16 mouse cellular contexts compared by ENCODE assay signal in the genomic region with DNA sequence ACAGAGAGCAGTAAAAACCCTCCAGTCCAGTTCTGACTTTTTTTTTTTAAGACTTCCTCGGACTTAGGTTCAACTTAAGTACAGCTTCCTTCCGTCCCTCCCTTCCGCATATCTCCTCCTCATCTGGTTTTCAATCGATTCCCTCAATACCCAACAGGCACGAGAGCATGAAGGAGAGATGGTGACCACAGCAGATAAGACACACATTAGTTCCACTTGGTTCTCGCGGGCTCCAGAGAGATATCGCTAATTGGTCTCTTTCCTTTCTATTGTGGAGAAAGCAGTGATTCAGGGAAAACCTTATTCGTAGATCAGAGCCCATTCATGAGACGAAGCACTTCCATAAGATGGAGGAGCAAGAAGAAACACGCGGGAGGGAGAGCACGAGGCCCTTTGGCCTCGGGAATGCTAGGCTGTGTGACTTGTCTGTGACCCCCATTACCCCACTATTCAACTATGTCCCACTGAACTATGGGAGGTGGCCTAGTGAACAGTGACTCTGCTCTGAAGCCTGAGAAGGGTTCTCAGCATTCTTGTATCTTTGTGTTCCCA.
DNase-seq lines count a peak whose midpoint lies in the region; ATAC-seq and TF ChIP-seq lines count a peak whose summit lies in the region.
"Had no signal": no experiment of that assay in that cellular context is flagged by ENCODE, and none has a peak within 500 bp of the region (broad histone marks: within the 10 kb centered on the region; RNA-seq: fewer than 3 reads in every experiment).

No protein-coding gene starts in this region.

- H3K4me1 ChIP-seq in heart, embryonic 13.5 days, result peaks cover 36% of the 10 kb centered on the region
- H3K4me1 ChIP-seq in lung, postnatal 0 days (ENCODE audit: insufficient read depth, low read depth, low read length), result peaks cover 6% of the 10 kb centered on the region; the same call in 1 of the 2 replicates
- H3K4me1 ChIP-seq in liver, embryonic 14.5 days (replicated peaks; ENCODE audit: control insufficient read depth in 2 of 2, insufficient read depth in 2 of 2, low read length in 1 of 2), result peaks cover 38 to 52% of the 10 kb centered on the region in 2 experiments

- no peak for DNase-seq in heart, postnatal 4 days
- DNase-seq in lung, postnatal 0 days (ENCODE audit: low spot score), result no peak
- DNase-seq in lung, postnatal 14 days, result no peak
- DNase-seq in liver, embryonic 14.5 days (ENCODE audit: low read depth in 3 of 3, low spot score in 3 of 3), result no peak
- DNase-seq in natural killer cell, adult 2 months (ENCODE audit: low spot score in 2 of 2), result no peak
- DNase-seq in adrenal gland, adult (ENCODE audit: inconsistent age in 2 of 2, low spot score in 1 of 2), result no peak
- DNase-seq in left cerebral cortex, postnatal 36 days (ENCODE audit: low spot score in 2 of 2), result no peak
- DNase-seq: adrenal gland, postnatal 14 days; cerebellum, adult 9-10 months; embryo, embryonic 11 days; midbrain, embryonic 14.5 days had no signal

- H3K27ac ChIP-seq in heart, embryonic 13.5 days (replicated peaks), result 0 out of 2 replicates have a peak overlapping the region, but pooled peaks have one; percentile 34
- peak overlapping the region; percentile 38; the same call in 1 of the 2 replicates for H3K27ac ChIP-seq in lung, postnatal 0 days (ENCODE audit: low read length)
- no peak overlapping the region for H3K27ac ChIP-seq in liver, embryonic 14.5 days
- H3K27ac ChIP-seq: forebrain, embryonic 15.5 days; hindbrain, embryonic 14.5 days; left cerebral cortex, adult 2 months; limb, embryonic 13.5 days had no signal

- H3K9me3 ChIP-seq in heart, embryonic 13.5 days, result no peaks in the 10 kb centered on the region
- H3K9me3 ChIP-seq in lung, postnatal 0 days (ENCODE audit: low read length), result no peaks in the 10 kb centered on the region
- no peaks in the 10 kb centered on the region for H3K9me3 ChIP-seq in liver, embryonic 14.5 days (ENCODE audit: control insufficient read depth, low read length)
- H3K9me3 ChIP-seq: forebrain, embryonic 15.5 days; limb, embryonic 13.5 days had no signal

- no peak overlapping the region for H3K9ac ChIP-seq in heart, embryonic 13.5 days
- H3K9ac ChIP-seq in lung, postnatal 0 days (replicated peaks; ENCODE audit: low read depth), result no peak overlapping the region
- H3K9ac ChIP-seq in liver, embryonic 14.5 days (replicated peaks), result no peak overlapping the region; the same call in 1 of the 2 replicates
- H3K9ac ChIP-seq: forebrain, embryonic 15.5 days; hindbrain, embryonic 14.5 days; limb, embryonic 13.5 days had no signal

- TF ChIP-seq EP300 in lung, postnatal 0 days (IDR thresholded peaks at IDR 0.05), result no peak
- TF ChIP-seq EP300 in liver, embryonic 14.5 days (IDR thresholded peaks at IDR 0.05; ENCODE audit: low read depth), result no peak

- H3K36me3 ChIP-seq in heart, embryonic 13.5 days, result no peaks in the 10 kb centered on the region
- H3K36me3 ChIP-seq in lung, postnatal 0 days (ENCODE audit: insufficient read depth, low read length), result no peaks in the 10 kb centered on the region
- H3K36me3 ChIP-seq in liver, embryonic 14.5 days (replicated peaks; ENCODE audit: control insufficient read depth, insufficient read depth, low read depth), result no peaks in the 10 kb centered on the region
- H3K36me3 ChIP-seq: forebrain, embryonic 15.5 days; limb, embryonic 13.5 days had no signal

- 58% methylated on average over 14 of the region's 14 CpGs for WGBS in heart, embryonic 13.5 days
- WGBS in lung, postnatal 0 days, result 75% methylated on average over 14 of the region's 14 CpGs
- WGBS in liver, embryonic 14.5 days (ENCODE audit: insufficient replicate concordance), result 33% methylated on average over 14 of the region's 14 CpGs

- peak overlapping the region; percentile 20; the same call in 1 of the 2 replicates for H3K4me2 ChIP-seq in heart, embryonic 13.5 days
- H3K4me2 ChIP-seq in lung, postnatal 0 days (replicated peaks; ENCODE audit: low read depth, low read length), result no peak overlapping the region
- peak overlapping the region; percentile 59 for H3K4me2 ChIP-seq in liver, embryonic 14.5 days (ENCODE audit: low read depth)
- H3K4me2 ChIP-seq: forebrain, embryonic 15.5 days; hindbrain, embryonic 14.5 days; limb, embryonic 13.5 days had no signal

- no peak overlapping the region for H3K4me3 ChIP-seq in heart, embryonic 13.5 days
- H3K4me3 ChIP-seq in lung, postnatal 0 days (ENCODE audit: low read depth, low read length), result no peak overlapping the region
- H3K4me3 ChIP-seq in liver, embryonic 14.5 days (ENCODE audit: insufficient read depth in 1 of 2, low read depth in 2 of 2, low read length in 2 of 2), result no peak overlapping the region
- H3K4me3 ChIP-seq: forebrain, embryonic 15.5 days; left cerebral cortex, adult 2 months; limb, embryonic 13.5 days had no signal

- ATAC-seq in heart, embryonic 13.5 days (ENCODE audit: extremely low read depth, insufficient number of reproducible peaks, low FRiP score, low TSS enrichment), result no peak
- ATAC-seq in lung, postnatal 0 days, result no peak
- ATAC-seq in liver, embryonic 14.5 days (ENCODE audit: insufficient read depth), result no peak
- ATAC-seq: forebrain, embryonic 15.5 days had no signal

- TF ChIP-seq CTCF in lung, postnatal 0 days (IDR thresholded peaks at IDR 0.05), result no peak
- TF ChIP-seq CTCF in liver, embryonic 14.5 days (IDR thresholded peaks at IDR 0.05; ENCODE audit: low read depth), result no peak

- intact Hi-C loops in left cerebral cortex, postnatal 36 days (cut with DNase I), result no loop called here

- 0 out of 2 replicates have a peak, but pooled peaks cover 7% of the 10 kb centered on the region for H3K27me3 ChIP-seq in heart, embryonic 13.5 days (replicated peaks)
- no peaks in the 10 kb centered on the region for H3K27me3 ChIP-seq in lung, postnatal 0 days (replicated peaks; ENCODE audit: insufficient read depth, low read length)
- H3K27me3 ChIP-seq in liver, embryonic 14.5 days (ENCODE audit: control insufficient read depth, insufficient read depth, low read length), result no peaks in the 10 kb centered on the region
- H3K27me3 ChIP-seq: forebrain, embryonic 15.5 days; limb, embryonic 13.5 days had no signal
